Mouse (Mus musculus): ENCODE measurements around the gene Astl. TPM values are rescaled to one million over a fixed set of nuclear protein-coding genes. Genes with fewer than 3 reads are reported as not detected.

Gene Astl
- polyA plus RNA-seq, 1 experiment from 2014 or later, result not detected

Other genes starting within 250 kb of the Astl start
- gene Ncaph, start 204.7 kb upstream of the Astl start, polyA plus RNA-seq (2014; fragmentation: Nextera tagmentation; extraction: Ambion mirVana), result 17.8 and 20.0 TPM in 2 replicates
- 9.7 and 12.4 TPM in 2 replicates for gene Itpripl1, start 195.2 kb upstream of the Astl start, polyA plus RNA-seq (2014; fragmentation: Nextera tagmentation; extraction: Ambion mirVana)
- 1.2 TPM in 2 replicates for gene 1810024B03Rik, start 130.4 kb upstream of the Astl start, polyA plus RNA-seq (2014; fragmentation: Nextera tagmentation; extraction: Ambion mirVana)
- gene Snrnp200, start 130.3 kb upstream of the Astl start, polyA plus RNA-seq (2014; fragmentation: Nextera tagmentation; extraction: Ambion mirVana), result 59.6 and 60.2 TPM in 2 replicates
- 54.6 and 58.5 TPM in 2 replicates for gene Ciao1, start 90.8 kb upstream of the Astl start, polyA plus RNA-seq (2014; fragmentation: Nextera tagmentation; extraction: Ambion mirVana)
- gene Tmem127, start 90.7 kb upstream of the Astl start, polyA plus RNA-seq (2014; fragmentation: Nextera tagmentation; extraction: Ambion mirVana), result 43.0 and 47.3 TPM in 2 replicates
- gene Stard7, start 68.4 kb upstream of the Astl start, polyA plus RNA-seq (2014; fragmentation: Nextera tagmentation; extraction: Ambion mirVana), result 110 and 122 TPM in 2 replicates
- gene Dusp2, start 2.5 kb upstream of the Astl start, polyA plus RNA-seq (2014; fragmentation: Nextera tagmentation; extraction: Ambion mirVana), result 12.5 and 15.2 TPM in 2 replicates
- 0.53 and 0.79 TPM in 2 replicates for gene Adra2b, start 24.6 kb downstream of the Astl start, polyA plus RNA-seq (2014; fragmentation: Nextera tagmentation; extraction: Ambion mirVana)
- 0.07 and 0.08 TPM in 2 replicates for gene Gpat2, start 86.6 kb downstream of the Astl start, polyA plus RNA-seq (2014; fragmentation: Nextera tagmentation; extraction: Ambion mirVana)
- 31.9 and 35.1 TPM in 2 replicates for gene Fahd2a, start 105.9 kb downstream of the Astl start, polyA plus RNA-seq (2014; fragmentation: Nextera tagmentation; extraction: Ambion mirVana)
- 14.2 and 19.0 TPM in 2 replicates for gene Kcnip3, start 183.5 kb downstream of the Astl start, polyA plus RNA-seq (2014; fragmentation: Nextera tagmentation; extraction: Ambion mirVana)
- gene Prom2, start 202.8 kb downstream of the Astl start, polyA plus RNA-seq (2014; fragmentation: Nextera tagmentation; extraction: Ambion mirVana), result 0.04 TPM in 1 of 2 replicates, not detected in the other
- 7.0 and 7.1 TPM in 2 replicates for gene Zfp661, start 248.5 kb downstream of the Astl start, polyA plus RNA-seq (2014; fragmentation: Nextera tagmentation; extraction: Ambion mirVana)
- gene Mrps5, start 248.6 kb downstream of the Astl start, polyA plus RNA-seq (2014; fragmentation: Nextera tagmentation; extraction: Ambion mirVana), result 123 and 128 TPM in 2 replicates

All from hindbrain, embryonic 14.5 days (tissue).